Mouse (Mus musculus) bone marrow, adult 2 months (tissue): ENCODE measurements around the gene Wdr91. TPM values are rescaled to one million over a fixed set of nuclear protein-coding genes. Genes with fewer than 3 reads are reported as not detected.

ENCODE experiments used
- H3K27ac ChIP-seq: fragments of 200-500 bp; 2 replicates; pipeline ENCODE4 v1.5.1; 2012; ENCODE audit warnings: low read depth, mild to moderate bottlenecking, control low read depth, inconsistent platforms, low read length; ENCODE audit not compliant: control insufficient read depth, poor library complexity, insufficient read depth
- H3K4me1 ChIP-seq: fragments of 200-500 bp; 2 replicates; pipeline ENCODE4 v1.6.1; 2011; ENCODE audit warnings: low read length; ENCODE audit not compliant: control insufficient read depth, insufficient read depth
- H3K4me3 ChIP-seq: fragments of 200-500 bp; replicated peaks from 2 replicates; pipeline ENCODE3; 2011; ENCODE audit warnings: mild to moderate bottlenecking, low read depth, low read length, control low read depth; ENCODE audit not compliant: control insufficient read depth
- CTCF ChIP-seq: fragments of 200-500 bp; IDR thresholded peaks from 2 replicates; pipeline ENCODE4 v1.5.1; 2011; ENCODE audit warnings: low read length, control low read depth; ENCODE audit not compliant: control insufficient read depth, insufficient read depth
- POLR2A ChIP-seq: fragments of 200-500 bp; IDR thresholded peaks from 2 replicates; pipeline ENCODE4 v1.6.1; 2011; ENCODE audit warnings: low read depth, mild to moderate bottlenecking, control low read depth, low read length, borderline replicate concordance; ENCODE audit not compliant: control insufficient read depth
- WGBS: fragments of 180-500 bp; shearing (Covaris S2); methylation state at CpG from one replicate; pipeline ENCODE4 v1.1.7; 2018; 5-methylcytosine and 5-hydroxymethylcytosine counted together
- polyA plus RNA-seq: library from polyadenylated mRNA; stranded (reverse); fragments of >200 nt; gene quantifications from 2 replicates; pipeline ENCODE4 v1.2.4, GENCODE M21; 2011; ENCODE audit warnings: low replicate concordance; ENCODE audit not compliant: missing spikeins, insufficient read depth, insufficient read length

Gene Wdr91
- polyA plus RNA-seq, result 17.1 and 27.6 TPM in 2 replicates

GRCm38 (mm10) chr6:34910371-34911219 lies at the start of gene Wdr91:
Gene Wdr91, minus strand, starts transcription at chr6:34910876.
- TF ChIP-seq CTCF (no peak), POLR2A (peak; percentile 84; the same call in 1 of the 2 replicates)
- Histone ChIP-seq H3K27ac (peak within 1 kb of the TSS; percentile 79), H3K4me3 (peak within 1 kb of the TSS; percentile 92), H3K4me1 (peaks cover 3% of the 10 kb centered on the region; the same call in 1 of the 2 replicates)
- WGBS, result under 1% methylated on average over 64 of the region's 64 CpGs

GRCm38 (mm10) chr6:34959131-34959530 lies 48.5 kb upstream of the Wdr91 start:
- TF ChIP-seq POLR2A, result no peak
- TF ChIP-seq CTCF, result no peak
- Histone ChIP-seq H3K27ac (no peak overlapping the region), H3K4me1 (no peaks in the 10 kb centered on the region; the same call in 1 of the 2 replicates), H3K4me3 (no peak overlapping the region)
- 91% methylated on average over 7 of the region's 7 CpGs for WGBS

- Histone ChIP-seq H3K4me1 (peaks cover 6% of the 10 kb centered on the region), H3K4me3 (no peak overlapping the region), H3K27ac (no peak overlapping the region; the same call in 1 of the 2 replicates)
- 44% methylated on average over 8 of the region's 8 CpGs for WGBS
- no peak for TF ChIP-seq POLR2A
- no peak for TF ChIP-seq CTCF
Observed at GRCm38 (mm10) chr6:34955862-34956241, 45.2 kb upstream of the Wdr91 start.

- H3K4me3 ChIP-seq, result no peak overlapping the region
- WGBS, result 50% methylated on average over 18 of the region's 18 CpGs
- H3K27ac ChIP-seq, result no peak overlapping the region
- TF ChIP-seq POLR2A (no peak), CTCF (peak; percentile 72)
- H3K4me1 ChIP-seq, result peaks cover 6% of the 10 kb centered on the region
Observed at GRCm38 (mm10) chr6:34954926-34955861, 44.5 kb upstream of the Wdr91 start.

- peaks cover 6% of the 10 kb centered on the region for H3K4me1 ChIP-seq
- TF ChIP-seq CTCF, result no peak
- no peak for TF ChIP-seq POLR2A
- WGBS, result 36% methylated on average over 7 of the region's 7 CpGs
- no peak overlapping the region for H3K4me3 ChIP-seq
- peak overlapping the region; percentile 69 for H3K27ac ChIP-seq
Observed at GRCm38 (mm10) chr6:34951956-34952667, 41.4 kb upstream of the Wdr91 start.

GRCm38 (mm10) chr6:34951518-34951917 lies 40.8 kb upstream of the Wdr91 start:
- H3K4me3 ChIP-seq, result no peak overlapping the region
- peak overlapping the region; percentile 69; the same call in 1 of the 2 replicates for H3K27ac ChIP-seq
- 62% methylated on average over 7 of the region's 7 CpGs for WGBS
- peaks cover 6% of the 10 kb centered on the region for H3K4me1 ChIP-seq
- TF ChIP-seq CTCF, result no peak
- TF ChIP-seq POLR2A, result no peak

GRCm38 (mm10) chr6:34948461-34948860 lies 37.8 kb upstream of the Wdr91 start:
- Histone ChIP-seq H3K4me1 (peaks cover 6% of the 10 kb centered on the region), H3K27ac (no peak overlapping the region), H3K4me3 (no peak overlapping the region)
- 61% methylated on average over 11 of the region's 11 CpGs for WGBS
- TF ChIP-seq CTCF, result no peak
- TF ChIP-seq POLR2A, result no peak

GRCm38 (mm10) chr6:34946486-34947079 lies 35.9 kb upstream of the Wdr91 start:
- H3K27ac ChIP-seq, result peak overlapping the region; percentile 3; the same call in 1 of the 2 replicates
- TF ChIP-seq CTCF (no peak), POLR2A (no peak)
- WGBS, result 65% methylated on average over 1 of the region's 1 CpGs
- H3K4me3 ChIP-seq, result no peak overlapping the region
- no peaks in the 10 kb centered on the region; the same call in none of the 2 replicates for H3K4me1 ChIP-seq
